Mouse (Mus musculus) small intestine, adult 2 months (tissue): ENCODE results near the gene Magt1. TPM values are rescaled to one million over a fixed set of nuclear protein-coding genes. Genes with fewer than 3 reads are reported as not detected.

Experiments used
- H3K27ac ChIP-seq: fragments of 200-500 bp; 2 replicates; pipeline ENCODE4 v1.5.1; 2012; ENCODE audit warnings: low read depth, low read length, control low read depth, inconsistent platforms; ENCODE audit not compliant: insufficient read depth
- H3K27me3 ChIP-seq: fragments of 200-500 bp; 2 replicates; pipeline ENCODE4 v1.6.1; 2012; ENCODE audit warnings: mild to moderate bottlenecking, moderate library complexity, low read length, inconsistent platforms; ENCODE audit not compliant: control insufficient read depth, insufficient read depth
- H3K36me3 ChIP-seq: fragments of 200-500 bp; 2 replicates; pipeline ENCODE4 v1.6.1; 2012; ENCODE audit warnings: mild to moderate bottlenecking, low read length, control low read depth, inconsistent platforms; ENCODE audit not compliant: control insufficient read depth, insufficient read depth
- H3K4me1 ChIP-seq: fragments of 200-500 bp; 2 replicates; pipeline ENCODE4 v1.6.1; 2012; ENCODE audit warnings: low read length, inconsistent platforms, mixed read lengths; ENCODE audit not compliant: control insufficient read depth, insufficient read depth, insufficient read length
- H3K4me3 ChIP-seq: fragments of 200-500 bp; 2 replicates; pipeline ENCODE4 v1.5.1; 2012; ENCODE audit warnings: low read depth, mild to moderate bottlenecking, control low read depth, inconsistent platforms, low read length, moderate library complexity
- CTCF ChIP-seq: fragments of 200-500 bp; IDR thresholded peaks from 2 replicates; pipeline ENCODE4 v1.5.1; 2012; ENCODE audit warnings: low read depth, mild to moderate bottlenecking, control low read depth, inconsistent platforms, low read length, moderate library complexity, mixed read lengths; ENCODE audit not compliant: insufficient replicate concordance, insufficient read length; ENCODE audit errors: extremely low read depth
- POLR2A ChIP-seq: fragments of 200-500 bp; IDR thresholded peaks from 2 replicates; pipeline ENCODE4 v1.6.1; 2012; ENCODE audit warnings: low read depth, mild to moderate bottlenecking, control low read depth, inconsistent platforms, low read length, moderate library complexity
- WGBS: fragments of 180-500 bp; shearing (Covaris S2); methylation state at CpG from one replicate; pipeline ENCODE4 v1.1.7; 2018; 5-methylcytosine and 5-hydroxymethylcytosine counted together
- polyA plus RNA-seq: library from polyadenylated mRNA; depleted of rRNA; stranded (reverse); fragments of >200 nt; gene quantifications from 2 replicates; pipeline ENCODE4 v1.2.3, GENCODE M21; 2012

The Magt1 gene
- polyA plus RNA-seq, 1 experiment, result 2.5 TPM

GRCm38 (mm10) chrX:106031124-106031523 is 19.4 kb upstream of the Magt1 start:
- Histone ChIP-seq H3K36me3 (no peaks in the 10 kb centered on the region), H3K27ac (no peak overlapping the region), H3K4me1 (0 out of 2 replicates have a peak, but pooled peaks cover 3% of the 10 kb centered on the region), H3K4me3 (no peak overlapping the region), H3K27me3 (no peaks in the 10 kb centered on the region)
- TF ChIP-seq POLR2A (no peak), CTCF (no peak)

GRCm38 (mm10) chrX:106030176-106030575 is 18.5 kb upstream of the Magt1 start:
- 81% methylated on average over 5 of the region's 5 CpGs for WGBS
- no peaks in the 10 kb centered on the region for H3K36me3 ChIP-seq
- 0 out of 2 replicates have a peak, but pooled peaks cover 3% of the 10 kb centered on the region for H3K4me1 ChIP-seq
- H3K27me3 ChIP-seq, result no peaks in the 10 kb centered on the region
- H3K27ac ChIP-seq, result no peak overlapping the region
- no peak overlapping the region for H3K4me3 ChIP-seq
- no peak for TF ChIP-seq CTCF
- no peak for TF ChIP-seq POLR2A

- no peaks in the 10 kb centered on the region for H3K36me3 ChIP-seq
- peak overlapping the region; percentile 83 for H3K27ac ChIP-seq
- 14% methylated on average over 8 of the region's 8 CpGs for WGBS
- peak overlapping the region; percentile 82 for H3K4me3 ChIP-seq
- H3K27me3 ChIP-seq, result no peaks in the 10 kb centered on the region
- H3K4me1 ChIP-seq, result 0 out of 2 replicates have a peak, but pooled peaks cover 3% of the 10 kb centered on the region
- TF ChIP-seq CTCF, result no peak
- TF ChIP-seq POLR2A, result no peak
These were observed 15.6 kb upstream of the Magt1 start for GRCm38 (mm10) chrX:106027343-106027674.

- TF ChIP-seq POLR2A (peak; percentile 93), CTCF (peak; percentile 73)
- 12% methylated on average over 36 of the region's 36 CpGs for WGBS
- Histone ChIP-seq H3K36me3 (0 out of 2 replicates have a peak, but pooled peaks cover 3% of the 10 kb centered on the region), H3K4me1 (0 out of 2 replicates have a peak, but pooled peaks cover 1% of the 10 kb centered on the region), H3K27ac (peak within 1 kb of the TSS; percentile 83), H3K27me3 (no peaks in the 10 kb centered on the region), H3K4me3 (peak within 1 kb of the TSS; percentile 82)
These were observed 15.0 kb upstream of the Magt1 start, which contains the start of gene Atp7a for GRCm38 (mm10) chrX:106026418-106027342. Gene Atp7a, plus strand, starts transcription at chrX:106027276.

GRCm38 (mm10) chrX:106017516-106017915 is 5.8 kb upstream of the Magt1 start:
- H3K4me3 ChIP-seq, result peak overlapping the region; percentile 28; the same call in 1 of the 2 replicates
- WGBS, result 76% methylated on average over 4 of the region's 4 CpGs

GRCm38 (mm10) chrX:106017102-106017501 is 5.4 kb upstream of the Magt1 start:
- Histone ChIP-seq H3K4me1 (no peaks in the 10 kb centered on the region), H3K27me3 (no peaks in the 10 kb centered on the region), H3K27ac (no peak overlapping the region), H3K4me3 (peak overlapping the region; percentile 28; the same call in 1 of the 2 replicates), H3K36me3 (peaks cover 17% of the 10 kb centered on the region)
- 43% methylated on average over 3 of the region's 3 CpGs for WGBS
- TF ChIP-seq CTCF (no peak), POLR2A (no peak)

More at GRCm38 (mm10) chrX:106017516-106017915, 5.8 kb upstream of the Magt1 start:
- Histone ChIP-seq H3K4me1 (no peaks in the 10 kb centered on the region), H3K27ac (no peak overlapping the region), H3K36me3 (peaks cover 17% of the 10 kb centered on the region), H3K27me3 (no peaks in the 10 kb centered on the region)
- TF ChIP-seq CTCF, result no peak
- no peak for TF ChIP-seq POLR2A
